Mouse (Mus musculus) heart, adult 2 months (tissue): Measurements from ENCODE around the gene Ugt1a10. TPM values are rescaled to one million over a fixed set of nuclear protein-coding genes. Genes with fewer than 3 reads are reported as not detected.

ENCODE experiments used
- DNase-seq, 2 experiments: peaks; one replicate each; pipeline ENCODE4 v3.0.0; 2021
- H3K27ac ChIP-seq: fragments of 200-600 bp; 2 replicates; pipeline ENCODE4 v1.8.1; 2022
- H3K27me3 ChIP-seq: fragments of 200-500 bp; 2 replicates; pipeline ENCODE4 v1.6.1; 2012; ENCODE audit warnings: mild to moderate bottlenecking, low read length, inconsistent platforms, mixed read lengths; ENCODE audit not compliant: control insufficient read depth, insufficient read depth
- H3K36me3 ChIP-seq: fragments of 200-500 bp; 2 replicates; pipeline ENCODE4 v1.6.1; 2012; ENCODE audit warnings: low read length, inconsistent platforms; ENCODE audit not compliant: control insufficient read depth, insufficient read depth
- H3K4me1 ChIP-seq: fragments of 200-500 bp; 2 replicates; pipeline ENCODE4 v1.6.1; 2011; ENCODE audit warnings: low read length; ENCODE audit not compliant: control insufficient read depth, insufficient read depth
- H3K4me3 ChIP-seq: fragments of 200-600 bp; 2 replicates; pipeline ENCODE4 v1.8.1; 2022
- H3K79me2 ChIP-seq: fragments of 200-500 bp; replicated peaks from 2 replicates; pipeline ENCODE4 v1.6.1; 2012; ENCODE audit warnings: mild to moderate bottlenecking, inconsistent platforms, low read length, moderate library complexity, mixed read lengths; ENCODE audit not compliant: control insufficient read depth, insufficient read depth
- H3K9ac ChIP-seq: fragments of 200-500 bp; 2 replicates; pipeline ENCODE4 v1.6.1; 2012; ENCODE audit warnings: low read depth, mild to moderate bottlenecking, control low read depth, inconsistent platforms, low read length, mixed read lengths
- CTCF ChIP-seq: fragments of 200-600 bp; IDR thresholded peaks from 2 replicates; pipeline ENCODE4 v1.8.1; 2022; ENCODE audit warnings: antibody characterized with exemption, mild to moderate bottlenecking, moderate library complexity
- EP300 ChIP-seq: fragments of 200-500 bp; IDR thresholded peaks from 2 replicates; pipeline ENCODE4 v1.6.1; 2011; ENCODE audit warnings: low read depth, low read length, control low read depth; ENCODE audit not compliant: insufficient read depth
- POLR2A ChIP-seq: fragments of 200-500 bp; IDR thresholded peaks from 2 replicates; pipeline ENCODE4 v1.6.1; 2011; ENCODE audit warnings: mild to moderate bottlenecking, low read depth, low read length, control low read depth; ENCODE audit not compliant: insufficient read depth
- WGBS: fragments of 180-500 bp; shearing (Covaris S2); methylation state at CpG from one replicate; pipeline ENCODE4 v1.1.7; 2018; 5-methylcytosine and 5-hydroxymethylcytosine counted together
- intact Hi-C: fragments of 180-260 bp; cut with DNase I; formaldehyde crosslinking; loops from one replicate; pipeline ENCODE4 v1.15.1; 2025
- polyA plus RNA-seq: library from polyadenylated mRNA; depleted of rRNA; stranded (reverse); fragments of >200 nt; gene quantifications from 2 replicates; pipeline ENCODE4 v1.2.3, GENCODE M21; 2012
- total RNA-seq, 2 experiments: library from RNA; stranded (reverse); gene quantifications; 2 replicates each; pipeline ENCODE4 v1.2.3; 2021

Ugt1a10 gene
- total and polyA plus RNA-seq, 3 experiments, result not detected

DNA sequence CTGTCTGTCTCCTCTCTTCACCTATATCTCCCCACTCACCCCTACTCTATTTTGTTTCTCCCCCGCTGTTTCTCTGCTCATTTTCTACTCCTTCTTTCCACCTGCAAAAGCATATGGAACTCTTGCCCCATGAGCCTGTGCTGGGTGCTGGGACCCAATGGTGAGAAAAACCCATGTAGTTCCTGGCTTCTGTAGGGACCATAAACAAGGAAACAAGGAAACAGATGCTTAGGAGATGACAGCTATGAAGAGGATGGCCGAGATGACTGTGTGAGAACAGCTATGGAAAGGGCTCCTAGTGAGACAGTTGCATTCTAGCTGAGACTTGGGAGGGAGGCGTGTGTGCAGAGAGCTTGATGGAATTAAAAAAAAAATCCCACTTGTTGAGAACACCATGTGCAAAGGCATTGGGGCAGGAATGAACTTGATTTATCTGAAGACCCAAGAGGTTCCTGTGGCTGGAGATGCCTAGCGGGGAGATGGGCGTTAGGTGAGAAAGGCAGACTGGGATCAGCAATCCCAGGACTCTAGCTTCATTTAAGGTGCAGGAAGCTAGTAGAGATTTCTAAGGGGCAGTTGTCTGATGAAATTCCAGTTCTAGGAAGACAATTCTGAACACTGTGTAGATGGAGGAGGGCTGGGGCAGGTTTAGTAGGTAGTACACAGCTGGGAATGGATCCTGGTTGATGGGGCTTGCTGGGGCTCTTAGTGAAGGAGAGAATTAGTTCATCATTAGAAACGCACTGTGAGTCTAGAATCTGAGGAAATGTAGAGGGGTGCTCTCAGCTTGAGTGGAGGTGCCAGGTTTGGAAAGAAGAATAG, 176.0 kb downstream of the Ugt1a10 start:
- H3K4me3 ChIP-seq, result no peak overlapping the region
- H3K4me1 ChIP-seq, result no peaks in the 10 kb centered on the region
- H3K27me3 ChIP-seq, result no peaks in the 10 kb centered on the region
- H3K79me2 ChIP-seq, result no peaks in the 10 kb centered on the region
- TF ChIP-seq EP300 (no peak), POLR2A (no peak), CTCF (no peak)
- no peak overlapping the region for H3K9ac ChIP-seq
- DNase-seq, result peak in 1 of 2 experiments; percentile 10
- intact Hi-C loops, result no loop called here
- H3K36me3 ChIP-seq, result no peaks in the 10 kb centered on the region
- WGBS, result 66% methylated on average over 6 of the region's 6 CpGs
- no peak overlapping the region for H3K27ac ChIP-seq

DNA sequence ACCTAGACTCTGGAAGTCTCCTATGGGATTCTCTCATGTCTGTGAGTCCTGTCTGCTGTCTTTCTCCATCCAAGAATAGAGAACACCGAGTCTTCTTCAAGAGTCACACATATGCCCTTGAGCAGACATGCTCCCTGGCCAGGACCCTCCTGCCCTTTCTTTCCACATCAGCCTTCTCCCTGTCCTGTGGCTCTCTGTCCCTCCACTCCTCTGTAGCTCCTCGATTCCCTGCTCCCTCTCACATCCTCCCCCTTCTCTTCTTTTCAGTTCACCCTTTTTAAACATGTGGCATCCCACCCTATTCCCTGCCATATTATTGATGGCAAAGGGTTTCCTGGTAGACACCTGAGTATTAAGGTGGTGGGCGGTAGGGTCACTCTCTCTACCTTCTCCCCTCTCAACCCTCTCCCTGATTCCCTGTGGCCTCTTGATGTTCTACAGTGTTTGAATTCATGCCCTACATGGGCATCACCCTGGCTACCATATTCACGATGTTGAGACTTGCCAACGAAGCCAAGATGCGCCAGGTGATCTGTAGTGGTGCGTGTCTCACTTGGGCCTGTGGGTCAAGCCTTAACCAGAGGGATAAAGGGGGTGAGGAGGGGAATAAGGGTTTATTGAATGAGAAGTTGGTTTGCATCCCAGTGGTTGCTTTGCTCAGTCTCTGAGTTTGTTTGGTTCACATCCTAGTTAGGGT, 176.8 kb downstream of the Ugt1a10 start:
- no peaks in the 10 kb centered on the region for H3K4me1 ChIP-seq
- DNase-seq, result peak in 1 of 2 experiments; percentile 23
- 60% methylated on average over 7 of the region's 7 CpGs for WGBS
- intact Hi-C loops, result no loop called here
- no peaks in the 10 kb centered on the region for H3K36me3 ChIP-seq
- H3K9ac ChIP-seq, result no peak overlapping the region
- TF ChIP-seq CTCF, result no peak
- TF ChIP-seq POLR2A, result no peak
- TF ChIP-seq EP300, result no peak
- H3K79me2 ChIP-seq, result no peaks in the 10 kb centered on the region
- no peak overlapping the region for H3K4me3 ChIP-seq
- no peaks in the 10 kb centered on the region for H3K27me3 ChIP-seq
- no peak overlapping the region for H3K27ac ChIP-seq

DNA sequence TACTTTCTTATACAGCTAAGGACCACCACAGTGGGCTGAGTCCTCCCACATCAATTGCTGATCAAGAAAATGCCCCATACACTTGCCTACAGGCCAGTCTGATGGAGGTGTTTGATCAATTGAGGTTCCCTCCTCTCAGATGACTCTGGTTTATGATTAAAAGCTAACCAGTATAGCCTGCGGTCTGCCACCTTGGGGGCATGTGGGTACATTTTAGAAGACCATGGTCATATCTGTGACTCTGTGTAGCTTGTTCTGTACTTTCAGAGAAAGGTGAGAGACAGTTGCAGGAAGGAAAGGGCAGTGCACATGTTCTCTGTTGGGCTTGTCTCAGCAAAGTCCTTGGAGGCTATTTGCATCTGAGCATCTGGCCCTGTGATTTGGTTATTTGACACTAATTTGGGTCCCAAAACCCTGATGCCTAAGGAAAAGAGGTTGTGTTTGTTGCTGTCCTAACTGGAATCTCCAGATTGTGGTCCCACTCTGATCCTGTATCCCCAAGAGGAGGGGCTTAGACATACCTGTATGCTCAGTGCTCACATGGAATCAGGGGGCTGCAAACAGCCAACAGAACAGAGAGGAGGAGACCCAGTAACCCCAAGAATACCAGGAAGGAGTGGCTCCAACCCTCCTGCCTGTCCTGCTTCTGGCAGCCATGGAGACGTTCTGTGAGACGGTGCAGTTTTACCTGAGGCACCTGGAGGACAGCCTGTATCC, 177.6 kb downstream of the Ugt1a10 start:
- Histone ChIP-seq H3K79me2 (no peaks in the 10 kb centered on the region), H3K4me3 (no peak overlapping the region), H3K27me3 (no peaks in the 10 kb centered on the region), H3K27ac (no peak overlapping the region), H3K4me1 (no peaks in the 10 kb centered on the region), H3K9ac (no peak overlapping the region), H3K36me3 (no peaks in the 10 kb centered on the region)
- 48% methylated on average over 3 of the region's 3 CpGs for WGBS
- intact Hi-C loops, result no loop called here
- no peak for TF ChIP-seq POLR2A
- TF ChIP-seq EP300, result no peak
- TF ChIP-seq CTCF, result no peak
- peak in 1 of 2 experiments; percentile 30 for DNase-seq

DNA sequence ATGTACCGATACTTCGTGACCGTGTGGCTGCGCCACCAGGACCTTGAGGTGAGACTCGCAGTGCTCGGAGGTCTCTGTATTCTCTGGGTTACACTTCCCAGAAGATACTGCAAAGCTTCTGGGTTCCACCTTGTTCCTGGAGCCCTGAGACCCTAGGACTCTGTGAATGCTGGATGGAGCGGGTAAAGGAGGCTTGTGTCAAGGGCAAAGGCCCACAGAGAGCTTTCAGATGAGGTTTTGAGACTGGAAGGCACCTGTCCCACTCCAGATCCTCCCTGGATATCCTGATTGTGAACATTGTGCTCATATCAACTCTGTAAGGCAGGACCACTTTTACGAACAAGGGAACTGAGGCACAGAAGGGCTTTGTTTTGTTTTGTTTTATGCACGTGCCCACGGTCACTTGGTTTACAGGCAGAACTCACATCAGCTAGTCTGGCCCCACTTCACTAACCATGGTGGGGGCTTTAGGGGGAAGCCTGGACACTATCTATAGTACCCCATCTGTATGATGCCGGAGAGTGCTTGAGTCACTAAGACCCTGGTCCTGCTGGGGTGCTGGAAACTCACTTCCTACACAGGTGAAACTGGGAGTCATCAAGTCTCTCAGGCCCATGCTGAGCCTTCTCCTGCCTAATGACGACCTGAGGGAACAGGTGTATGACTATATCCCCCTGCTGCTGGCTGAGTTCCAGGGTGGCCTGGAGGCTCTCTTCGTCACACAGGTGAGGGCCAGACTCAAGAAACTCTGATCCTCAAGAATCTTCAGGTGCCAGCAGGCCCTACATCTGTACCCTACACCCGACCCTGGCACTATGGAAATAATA, 178.4 kb downstream of the Ugt1a10 start:
- Histone ChIP-seq H3K27me3 (no peaks in the 10 kb centered on the region), H3K27ac (no peak overlapping the region), H3K36me3 (no peaks in the 10 kb centered on the region), H3K4me3 (no peak overlapping the region), H3K4me1 (no peaks in the 10 kb centered on the region), H3K9ac (no peak overlapping the region), H3K79me2 (no peaks in the 10 kb centered on the region)
- TF ChIP-seq EP300 (no peak), POLR2A (no peak), CTCF (no peak)
- 59% methylated on average over 14 of the region's 14 CpGs for WGBS
- intact Hi-C loops, result no loop called here
- DNase-seq, result peak in 1 of 2 experiments; percentile 37

DNA sequence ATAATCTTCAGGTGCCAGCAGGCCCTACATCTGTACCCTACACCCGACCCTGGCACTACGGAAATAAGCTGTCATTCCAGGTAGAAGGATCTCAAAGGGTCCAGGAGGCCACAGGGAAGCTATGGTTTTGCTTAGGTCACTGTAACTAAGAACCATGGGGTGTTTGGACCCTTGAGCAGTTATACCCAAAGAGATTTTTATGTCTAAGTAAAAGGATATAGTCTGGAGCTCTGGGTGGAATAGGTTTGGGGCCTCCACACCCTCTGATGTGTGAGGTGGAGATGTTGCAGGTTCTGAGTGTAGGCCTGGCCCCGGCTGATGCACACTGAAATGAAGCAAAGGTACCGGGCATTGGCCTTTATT, 179.0 kb downstream of the Ugt1a10 start:
- DNase-seq, result no peak
- 57% methylated on average over 4 of the region's 4 CpGs for WGBS
- Histone ChIP-seq H3K9ac (no peak overlapping the region), H3K36me3 (no peaks in the 10 kb centered on the region), H3K4me1 (no peaks in the 10 kb centered on the region), H3K27ac (no peak overlapping the region), H3K79me2 (no peaks in the 10 kb centered on the region), H3K27me3 (no peaks in the 10 kb centered on the region), H3K4me3 (no peak overlapping the region)
- intact Hi-C loops, result no loop called here
- TF ChIP-seq POLR2A, result no peak
